ENCODE assay signal across 7 mouse cellular contexts in genomic region chr5:66077416-66077815, GRCm38 (mm10).
A peak's percentile ranks its signal among the peaks of the same experiment; 100 is the strongest.
DNase-seq lines count a peak whose midpoint lies in the region; ATAC-seq and TF ChIP-seq lines count a peak whose summit lies in the region.

No protein-coding gene starts in this region.

- 30% methylated on average over 10 of the region's 10 CpGs for WGBS in liver, embryonic 15.5 days (ENCODE audit: insufficient replicate concordance)
- 7% methylated on average over 10 of the region's 10 CpGs for WGBS in stomach, postnatal 0 days

- peak overlapping the region; percentile 44 for H3K4me2 ChIP-seq in liver, embryonic 15.5 days
- peak overlapping the region; percentile 44 for H3K4me2 ChIP-seq in stomach, postnatal 0 days (replicated peaks; ENCODE audit: low read depth)

- no peaks in the 10 kb centered on the region for H3K9me3 ChIP-seq in liver, embryonic 15.5 days (replicated peaks)
- H3K9me3 ChIP-seq in stomach, postnatal 0 days (ENCODE audit: control insufficient read depth, low read length), result no peaks in the 10 kb centered on the region

- no peaks in the 10 kb centered on the region for H3K27me3 ChIP-seq in liver, embryonic 15.5 days
- no peaks in the 10 kb centered on the region for H3K27me3 ChIP-seq in stomach, postnatal 0 days (ENCODE audit: control insufficient read depth, insufficient read depth, low read length)

- no peak for ATAC-seq in liver, embryonic 15.5 days (ENCODE audit: insufficient read depth)
- peak; percentile 11; the same call in 1 of the 2 replicates for ATAC-seq in stomach, postnatal 0 days (ENCODE audit: low FRiP score, low TSS enrichment)
- ATAC-seq in cerebellum, adult (ENCODE audit: insufficient number of reproducible peaks, low FRiP score, low TSS enrichment), result no peak

- peak; percentile 50 for DNase-seq in T-cell, adult 2 months (ENCODE audit: low spot score)
- peak; percentile 65 to 66 for DNase-seq in heart, postnatal 36 days
- DNase-seq in stomach, postnatal 0 days (ENCODE audit: low spot score), result peak; percentile 66
- no peak for DNase-seq in left cerebral cortex, adult 8-10 months (ENCODE audit: low spot score in 2 of 2)

- peak overlapping the region; percentile 20 for H3K27ac ChIP-seq in brown adipose tissue, adult 24 weeks (replicated peaks; ENCODE audit: low read depth, low read length)
- no peak overlapping the region for H3K27ac ChIP-seq in liver, embryonic 15.5 days (replicated peaks)
- H3K27ac ChIP-seq in stomach, postnatal 0 days (replicated peaks), result peak overlapping the region; percentile 86

- no peak for TF ChIP-seq EP300 in stomach, postnatal 0 days (optimal IDR thresholded peaks at IDR 0.05)

- H3K4me3 ChIP-seq in brown adipose tissue, adult 24 weeks (ENCODE audit: insufficient read depth, low read depth, low read length), result no peak overlapping the region
- 0 out of 2 replicates have a peak overlapping the region, but pooled peaks have one; percentile 12 for H3K4me3 ChIP-seq in liver, embryonic 15.5 days (replicated peaks)
- 0 out of 2 replicates have a peak overlapping the region, but pooled peaks have one; percentile 12 for H3K4me3 ChIP-seq in stomach, postnatal 0 days (ENCODE audit: low read depth, low read length)

- intact Hi-C loops in heart, postnatal 36 days (cut with DNase I), result no loop called here

- peak; percentile 40; the same call in 1 of the 2 replicates for TF ChIP-seq CTCF in stomach, postnatal 0 days (IDR thresholded peaks at IDR 0.05; ENCODE audit: low read depth)

- no peak overlapping the region for H3K9ac ChIP-seq in liver, embryonic 15.5 days
- H3K9ac ChIP-seq in stomach, postnatal 0 days (ENCODE audit: low read length), result peak overlapping the region; percentile 48

- H3K36me3 ChIP-seq in liver, embryonic 15.5 days (replicated peaks), result no peaks in the 10 kb centered on the region
- H3K36me3 ChIP-seq in stomach, postnatal 0 days (ENCODE audit: control insufficient read depth, insufficient read depth, low read length), result no peaks in the 10 kb centered on the region

- H3K4me1 ChIP-seq in brown adipose tissue, adult 24 weeks (ENCODE audit: control insufficient read depth, insufficient read depth, insufficient read length, low read length), result peaks cover 16% of the 10 kb centered on the region; the same call in 1 of the 2 replicates
- peaks cover 40% of the 10 kb centered on the region for H3K4me1 ChIP-seq in liver, embryonic 15.5 days (replicated peaks)
- H3K4me1 ChIP-seq in stomach, postnatal 0 days (replicated peaks; ENCODE audit: control insufficient read depth, insufficient read depth), result peaks cover 4% of the 10 kb centered on the region; the same call in 1 of the 2 replicates

Comparison
In these comparisons a context has a peak if more than half of its experiments do, and no peak if none do; other contexts are left out.
1. DNase-seq: peak in T-cell, adult 2 months (single experiment), heart, postnatal 36 days (2 of 2) and stomach, postnatal 0 days (single experiment); none in left cerebral cortex, adult 8-10 months (0 of 2).